Mouse (Mus musculus) CH12.LX (cell line): ENCODE data around the gene Actr1b. TPM values are rescaled to one million over a fixed set of nuclear protein-coding genes. Genes with fewer than 3 reads are reported as not detected.

Source experiments
- DNase-seq: peaks from one replicate; pipeline ENCODE4 v3.0.0-alpha.2; 2013; ENCODE audit errors: extremely low read depth
- H3K27ac ChIP-seq: 2 replicates; pipeline ENCODE4 v1.5.1; 2012; ENCODE audit warnings: low read depth, mild to moderate bottlenecking, control low read depth, moderate library complexity; ENCODE audit not compliant: insufficient read depth
- H3K27me3 ChIP-seq: replicated peaks from 2 replicates; pipeline ENCODE3; 2012; ENCODE audit warnings: inconsistent platforms
- H3K36me3 ChIP-seq, 2 experiments: replicated peaks in 1 of 2; 2 replicates each; pipeline versions ENCODE3 to v1.6.1; 2012; ENCODE audit warnings: inconsistent platforms in 1 of 2, low read length in 1 of 2, mild to moderate bottlenecking in 1 of 2, mixed read lengths in 1 of 2, moderate library complexity in 1 of 2; ENCODE audit not compliant: control insufficient read depth in 1 of 2, insufficient read depth in 1 of 2
- H3K4me1 ChIP-seq, 2 experiments: 2 replicates each; pipeline ENCODE4 v1.6.1; 2012; ENCODE audit warnings: inconsistent platforms in 1 of 2, moderate library complexity in 1 of 2; ENCODE audit not compliant: insufficient read depth in 2 of 2, control insufficient read depth in 1 of 2
- H3K4me2 ChIP-seq: 2 replicates; pipeline ENCODE4 v1.6.1; 2012; ENCODE audit warnings: low read depth, mild to moderate bottlenecking, control low read depth; ENCODE audit not compliant: poor library complexity, insufficient read depth, severe bottlenecking
- H3K4me3 ChIP-seq, 3 experiments: fragments of 150-350 bp in 1 of 3; sonication (generic) in 1 of 3; replicated peaks in 1 of 3; 2 replicates each; pipeline versions ENCODE3 to v1.5.1; 2011 to 2012; ENCODE audit warnings: low read depth in 2 of 3, low read length in 2 of 3, mild to moderate bottlenecking in 2 of 3, moderate library complexity in 2 of 3, control low read depth in 1 of 3, improper control_type of control experiment in 1 of 3, inconsistent platforms in 1 of 3, mixed read lengths in 1 of 3; ENCODE audit not compliant: poor library complexity in 1 of 3
- H3K79me2 ChIP-seq: replicated peaks from 2 replicates; pipeline ENCODE4 v1.6.1; 2012; ENCODE audit warnings: mild to moderate bottlenecking, moderate library complexity; ENCODE audit not compliant: control insufficient read depth, poor library complexity, insufficient read depth, severe bottlenecking; ENCODE audit errors: extremely low read depth
- H3K9ac ChIP-seq: 2 replicates; pipeline ENCODE4 v1.6.1; 2012; ENCODE audit warnings: low read depth, mild to moderate bottlenecking, control low read depth, moderate library complexity; ENCODE audit not compliant: insufficient read depth
- H3K9me3 ChIP-seq: replicated peaks from 2 replicates; pipeline ENCODE3; 2012; ENCODE audit warnings: low read length, inconsistent platforms, mixed read lengths
- BHLHE40 ChIP-seq: IDR thresholded peaks from 2 replicates; pipeline ENCODE4 v1.6.1; 2011; ENCODE audit warnings: mild to moderate bottlenecking, low read depth, low read length, improper control_type of control experiment
- CHD1 ChIP-seq: IDR thresholded peaks from 2 replicates; pipeline ENCODE4 v1.6.1; 2012; ENCODE audit warnings: low read depth, low read length, improper control_type of control experiment, inconsistent platforms
- CHD2 ChIP-seq: IDR thresholded peaks from 2 replicates; pipeline ENCODE4 v1.6.1; 2011; ENCODE audit warnings: low read length, improper control_type of control experiment
- CTCF ChIP-seq, 2 experiments: IDR thresholded peaks in 1 of 2; conservative IDR thresholded peaks in 1 of 2; 2 replicates each; pipeline ENCODE4 v1.5.1; 2011 to 2012; ENCODE audit warnings: low read depth in 2 of 2, low read length in 2 of 2, improper control_type of control experiment in 1 of 2, inconsistent platforms in 1 of 2, mild to moderate bottlenecking in 1 of 2, moderate library complexity in 1 of 2
- ELF1 ChIP-seq: IDR thresholded peaks from 2 replicates; pipeline ENCODE4 v1.6.1; 2014; ENCODE audit warnings: low read depth, mild to moderate bottlenecking, inconsistent platforms, low read length, improper control_type of control experiment
- EP300 ChIP-seq: IDR thresholded peaks from 2 replicates; pipeline ENCODE4 v1.6.1; 2011; ENCODE audit warnings: low read length, improper control_type of control experiment
- ETS1 ChIP-seq: conservative IDR thresholded peaks from 2 replicates; pipeline ENCODE4 v1.6.1; 2012; ENCODE audit warnings: low read depth, mild to moderate bottlenecking, inconsistent platforms, low read length, improper control_type of control experiment, moderate library complexity
- GABPA ChIP-seq: IDR thresholded peaks from 2 replicates; pipeline ENCODE4 v1.6.1; 2012; ENCODE audit warnings: low read depth, low read length, improper control_type of control experiment, inconsistent platforms; ENCODE audit not compliant: insufficient replicate concordance
- HCFC1 ChIP-seq: IDR thresholded peaks from 2 replicates; pipeline ENCODE4 v1.6.1; 2012; ENCODE audit warnings: low read depth, mild to moderate bottlenecking, inconsistent platforms, low read length, improper control_type of control experiment
- IRF4 ChIP-seq: IDR thresholded peaks from 2 replicates; pipeline ENCODE4 v1.6.1; 2014; ENCODE audit warnings: low read depth, mild to moderate bottlenecking, inconsistent platforms, low read length, improper control_type of control experiment
- JUN ChIP-seq: IDR thresholded peaks from 2 replicates; pipeline ENCODE4 v1.6.1; 2011; ENCODE audit warnings: low read depth, mild to moderate bottlenecking, low read length, improper control_type of control experiment, moderate library complexity; ENCODE audit not compliant: insufficient read depth
- JUND ChIP-seq: conservative IDR thresholded peaks from 2 replicates; pipeline ENCODE4 v1.6.1; 2011; ENCODE audit warnings: low read depth, low read length, improper control_type of control experiment
- KAT2A ChIP-seq: IDR thresholded peaks from 2 replicates; pipeline ENCODE4 v1.6.1; 2012; ENCODE audit warnings: low read length, improper control_type of control experiment, inconsistent platforms; ENCODE audit not compliant: insufficient replicate concordance
- MAFK ChIP-seq: IDR thresholded peaks from 2 replicates; pipeline ENCODE4 v1.6.1; 2011; ENCODE audit warnings: low read length, improper control_type of control experiment; ENCODE audit not compliant: insufficient replicate concordance
- MAX ChIP-seq: IDR thresholded peaks from 2 replicates; pipeline ENCODE4 v1.6.1; 2011; ENCODE audit warnings: low read length, improper control_type of control experiment
- MAZ ChIP-seq: IDR thresholded peaks from 2 replicates; pipeline ENCODE4 v1.6.1; 2012; ENCODE audit warnings: low read depth, mild to moderate bottlenecking, inconsistent platforms, low read length, improper control_type of control experiment, moderate library complexity
- MEF2A ChIP-seq: IDR thresholded peaks from 2 replicates; pipeline ENCODE4 v1.6.1; 2014; ENCODE audit warnings: low read depth, mild to moderate bottlenecking, inconsistent platforms, low read length, improper control_type of control experiment, borderline replicate concordance
- MXI1 ChIP-seq: IDR thresholded peaks from 2 replicates; pipeline ENCODE4 v1.6.1; 2011; ENCODE audit warnings: mild to moderate bottlenecking, low read depth, low read length, improper control_type of control experiment
- NELFE ChIP-seq: IDR thresholded peaks from 2 replicates; pipeline ENCODE4 v1.6.1; 2011; ENCODE audit warnings: low read depth, low read length, improper control_type of control experiment
- NRF1 ChIP-seq: IDR thresholded peaks from 2 replicates; pipeline ENCODE4 v1.6.1; 2014; ENCODE audit warnings: low read depth, mild to moderate bottlenecking, inconsistent platforms, low read length, improper control_type of control experiment, moderate library complexity
- PAX5 ChIP-seq: IDR thresholded peaks from 2 replicates; pipeline ENCODE4 v1.6.1; 2012; ENCODE audit warnings: low read length, inconsistent platforms, mixed read lengths
- POLR2AphosphoS2 ChIP-seq: IDR thresholded peaks from 2 replicates; pipeline ENCODE4 v1.6.1; 2011; ENCODE audit warnings: low read depth, low read length, improper control_type of control experiment
- RAD21 ChIP-seq: IDR thresholded peaks from 2 replicates; pipeline ENCODE4 v1.6.1; 2011; ENCODE audit warnings: low read depth, mild to moderate bottlenecking, low read length, improper control_type of control experiment, moderate library complexity
- RCOR1 ChIP-seq: conservative IDR thresholded peaks from 2 replicates; pipeline ENCODE4 v1.6.1; 2012; ENCODE audit warnings: low read depth, mild to moderate bottlenecking, inconsistent platforms, low read length, improper control_type of control experiment
- SIN3A ChIP-seq: IDR thresholded peaks from 2 replicates; pipeline ENCODE4 v1.6.1; 2012; ENCODE audit warnings: low read length, improper control_type of control experiment, inconsistent platforms
- SMC3 ChIP-seq: IDR thresholded peaks from 2 replicates; pipeline ENCODE4 v1.6.1; 2011; ENCODE audit warnings: low read depth, low read length, improper control_type of control experiment
- TCF12 ChIP-seq: IDR thresholded peaks from 2 replicates; pipeline ENCODE4 v1.6.1; 2014; ENCODE audit warnings: low read depth, mild to moderate bottlenecking, inconsistent platforms, low read length, improper control_type of control experiment
- UBTF ChIP-seq: IDR thresholded peaks from 2 replicates; pipeline ENCODE4 v1.6.1; 2012; ENCODE audit warnings: low read depth, mild to moderate bottlenecking, inconsistent platforms, low read length, improper control_type of control experiment, moderate library complexity
- ZKSCAN1 ChIP-seq: IDR thresholded peaks from 2 replicates; pipeline ENCODE4 v1.6.1; 2012; ENCODE audit warnings: low read depth, inconsistent platforms, low read length, improper control_type of control experiment, borderline replicate concordance
- ZNF384 ChIP-seq: IDR thresholded peaks from 2 replicates; pipeline ENCODE4 v1.6.1; 2012; ENCODE audit warnings: low read depth, low read length, improper control_type of control experiment, inconsistent platforms
- dilution Hi-C: fragments of 300-500 bp; cut with MboI; formaldehyde crosslinking; loops from 2 replicates; pipeline ENCODE4 v1.14.3; 2020; ENCODE audit warnings: low sequenced_read_pairs; ENCODE audit not compliant: extremely low pct_unique_long_range_greater_than_20kb, extremely low pct_ligation_motif_present
- in situ Hi-C: fragments of 300-500 bp; cut with MboI; formaldehyde crosslinking; loops from 3 replicates; pipeline ENCODE4 v1.14.3; 2019; ENCODE audit warnings: low sequenced_read_pairs, low pct_ligation_motif_present, low pct_unique_long_range_greater_than_20kb, mixed read lengths
- polyA plus RNA-seq: library from polyadenylated mRNA; unstranded; fragments of >175 nt; gene quantifications from 2 replicates; pipeline ENCODE4 v1.2.1, GENCODE M21; 2012; ENCODE audit warnings: low read depth; ENCODE audit not compliant: insufficient read length
- total RNA-seq, 2 experiments: library from RNA; depleted of rRNA; stranded (reverse); fragments of 300-350 nt in 1 of 2; fragments of >200 nt in 1 of 2; gene quantifications; 2 replicates each; pipeline ENCODE4 v1.2.3; 2012 to 2014

Gene Actr1b
- total and polyA plus RNA-seq, 3 experiments = 61.0 to 71.2 (median 66.2) TPM

- DNase-seq = no peak
- Histone ChIP-seq H3K79me2 (peaks cover 27% of the 10 kb centered on the region), H3K4me2 (no peak overlapping the region), H3K36me3 (peaks cover 10 to 23% of the 10 kb centered on the region in 2 experiments), H3K4me3 (no peak overlapping the region), H3K9me3 (peaks cover 10% of the 10 kb centered on the region), H3K27ac (no peak overlapping the region), H3K4me1 (peaks cover 8 to 33% of the 10 kb centered on the region in 2 experiments; a peak in 3 of 4 replicates), H3K27me3 (no peaks in the 10 kb centered on the region), H3K9ac (no peak overlapping the region)
- dilution Hi-C loops (no loop called here), in situ Hi-C loops (no loop called here)
- TF ChIP-seq UBTF (no peak), RAD21 (no peak), GABPA (no peak), SIN3A (no peak), MEF2A (no peak), NRF1 (no peak), BHLHE40 (no peak), HCFC1 (no peak), SMC3 (no peak), MXI1 (no peak), RCOR1 (no peak)
Measured at GRCm38 (mm10) chr1:36711104-36711503, 3.1 kb downstream of the Actr1b start.

- peak within 1 kb of the TSS; percentile 41 for H3K27ac ChIP-seq
- dilution Hi-C loops (no loop called here), in situ Hi-C loops (no loop called here)
- no peaks in the 10 kb centered on the region for H3K27me3 ChIP-seq
- peaks cover 27% of the 10 kb centered on the region for H3K79me2 ChIP-seq
- H3K4me2 ChIP-seq = peak within 1 kb of the TSS; percentile 75
- peak; percentile 98 for DNase-seq
- H3K9ac ChIP-seq = peak within 1 kb of the TSS; percentile 81
- peak within 1 kb of the TSS; percentile 87 to 97 (median 89) for H3K4me3 ChIP-seq
- H3K9me3 ChIP-seq = peaks cover 10% of the 10 kb centered on the region
- peaks cover 22 to 35% of the 10 kb centered on the region in 2 experiments for H3K36me3 ChIP-seq
- peaks cover 8 to 33% of the 10 kb centered on the region in 2 experiments; a peak in 3 of 4 replicates for H3K4me1 ChIP-seq
- TF ChIP-seq MXI1 = peak; percentile 88
- TF ChIP-seq KAT2A = 0 out of 2 replicates have a peak, but pooled peaks have one; percentile 32
- TF ChIP-seq ELF1 = peak; percentile 90
- TF ChIP-seq JUND = peak; percentile 92
- no peak for TF ChIP-seq PAX5
- peak; percentile 76 for TF ChIP-seq TCF12
- no peak for TF ChIP-seq MAFK
- peak; percentile 59 for TF ChIP-seq IRF4
- TF ChIP-seq NRF1 = peak; percentile 54
- TF ChIP-seq CTCF (conservative IDR thresholded peaks at IDR 0.05 in 1 of 2, IDR thresholded peaks at IDR 0.05 in 1 of 2; ENCODE audit: low read depth in 2 of 2, low read length in 2 of 2) = no peak
- TF ChIP-seq MAX = peak; percentile 34; the same call in 1 of the 2 replicates
- peak; percentile 62; the same call in 1 of the 2 replicates for TF ChIP-seq MEF2A
- no peak for TF ChIP-seq SMC3
- TF ChIP-seq NELFE = peak; percentile 79
- no peak for TF ChIP-seq RAD21
- TF ChIP-seq CHD2 = peak; percentile 97
- TF ChIP-seq POLR2AphosphoS2 = peak; percentile 68; the same call in 1 of the 2 replicates
- TF ChIP-seq BHLHE40 = 0 out of 2 replicates have a peak, but pooled peaks have one; percentile 11
- TF ChIP-seq CHD1 = no peak
- TF ChIP-seq MAZ = peak; percentile 94
- no peak for TF ChIP-seq EP300
- 0 out of 2 replicates have a peak, but pooled peaks have one; percentile 19 for TF ChIP-seq ETS1
- TF ChIP-seq ZKSCAN1 = no peak
- TF ChIP-seq HCFC1 = peak; percentile 78
- no peak for TF ChIP-seq ZNF384
- no peak for TF ChIP-seq RCOR1
- TF ChIP-seq GABPA = no peak
- TF ChIP-seq UBTF = no peak
- peak; percentile 94 for TF ChIP-seq JUN
Measured at GRCm38 (mm10) chr1:36709854-36710280, 4.4 kb downstream of the Actr1b start, which contains the start of gene 4933424G06Rik. Gene 4933424G06Rik (plus strand): TSS chr1:36710149.
